Mouse (Mus musculus): ENCODE results near the gene Dhrs4. TPM values are rescaled to one million over a fixed set of nuclear protein-coding genes. Genes with fewer than 3 reads are reported as not detected.

Gene Dhrs4
- polyA plus RNA-seq, 1 experiment from 2014 or later, result 92.1 TPM

DNA sequence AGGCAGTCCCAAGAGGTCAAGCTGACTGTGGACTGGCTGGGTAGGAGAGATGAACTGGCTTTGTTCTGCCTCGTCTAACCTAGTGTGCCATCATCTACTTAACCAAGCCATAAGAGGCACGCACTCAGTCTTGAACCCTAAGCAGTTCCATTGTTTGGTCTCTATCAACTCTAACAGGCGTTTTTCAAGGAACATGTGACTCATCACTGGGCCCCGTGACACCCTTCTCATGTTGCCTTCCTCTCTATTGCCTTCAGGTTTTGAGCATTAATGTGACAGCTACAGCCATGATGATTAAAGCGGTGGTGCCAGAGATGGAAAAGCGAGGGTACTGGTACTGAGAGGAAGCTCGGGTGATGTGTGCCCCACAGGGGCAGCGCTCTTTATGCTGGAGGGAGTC lies 8.3 kb downstream of the Dhrs4 start:
- ATAC-seq (ENCODE audit: insufficient number of reproducible peaks, insufficient read depth, low FRiP score, low TSS enrichment), result no peak
- H3K9me3 ChIP-seq, result no peaks in the 10 kb centered on the region
- H3K27me3 ChIP-seq, result no peaks in the 10 kb centered on the region
- H3K4me3 ChIP-seq, result no peak overlapping the region
- H3K36me3 ChIP-seq, result peaks cover 22% of the 10 kb centered on the region; the same call in 1 of the 2 replicates
- no peak overlapping the region for H3K4me2 ChIP-seq (replicated peaks)
- H3K9ac ChIP-seq, result no peak overlapping the region
- no peak overlapping the region for H3K27ac ChIP-seq
- 86% methylated on average over 8 of the region's 8 CpGs for WGBS
- H3K4me1 ChIP-seq, result peaks cover 12% of the 10 kb centered on the region

DNA sequence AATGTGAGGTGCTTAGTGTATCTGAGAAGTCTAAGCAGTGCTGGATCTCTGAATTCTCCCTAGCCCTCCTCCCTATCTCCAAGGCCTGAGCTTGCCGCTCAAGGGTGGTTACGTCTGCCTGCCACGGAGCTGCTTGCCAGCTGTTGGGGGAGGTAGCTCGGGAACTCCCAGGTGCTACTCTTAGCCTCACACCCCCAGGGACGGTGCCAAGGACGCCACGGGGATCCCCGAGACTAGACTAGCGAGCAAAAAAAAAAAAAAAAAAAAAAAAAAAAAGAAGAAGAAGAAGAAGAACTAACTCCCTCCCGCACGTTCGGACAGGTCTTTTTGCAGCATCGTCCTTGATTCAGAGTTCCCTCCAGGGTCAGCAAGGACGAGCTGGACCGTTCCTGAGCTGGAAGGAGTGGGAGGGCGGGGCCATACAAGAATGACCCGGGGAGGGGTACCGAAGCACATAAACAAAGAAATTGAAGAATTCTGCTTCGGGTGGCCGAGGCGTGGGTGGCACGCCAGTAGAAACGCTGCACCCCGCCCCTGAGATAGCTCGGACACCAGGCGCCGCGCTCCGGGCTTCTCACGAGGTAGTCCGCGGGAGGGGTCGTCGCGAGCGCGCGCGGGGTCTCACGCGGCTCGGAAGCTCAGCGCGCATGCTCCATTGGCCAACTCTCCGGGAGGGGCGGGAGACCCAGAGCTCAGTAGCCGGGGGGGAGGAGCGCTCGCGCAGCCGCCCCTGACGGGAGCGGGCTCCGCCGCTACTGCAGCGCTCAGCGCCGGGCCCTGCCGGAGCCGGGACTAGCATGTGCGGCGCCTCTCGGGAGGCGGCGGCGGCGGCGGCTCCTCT lies 12.0 kb downstream of the Dhrs4 start, which contains the start of gene Carmil3:
TSS of gene Carmil3 (plus strand) at position 291 of the 841 bp plus-strand sequence.
- Histone ChIP-seq H3K4me2 (replicated peaks) (peak within 1 kb of the TSS; percentile 84), H3K36me3 (peaks cover 19% of the 10 kb centered on the region; the same call in 1 of the 2 replicates), H3K9ac (peak within 1 kb of the TSS; percentile 65), H3K4me1 (peaks cover 13% of the 10 kb centered on the region), H3K9me3 (no peaks in the 10 kb centered on the region), H3K4me3 (peak within 1 kb of the TSS; percentile 59), H3K27ac (peak within 1 kb of the TSS; percentile 76), H3K27me3 (no peaks in the 10 kb centered on the region)
- under 1% methylated on average over 62 of the region's 68 CpGs for WGBS
- peak; percentile 70 for ATAC-seq (ENCODE audit: insufficient number of reproducible peaks, insufficient read depth, low FRiP score, low TSS enrichment)

DNA sequence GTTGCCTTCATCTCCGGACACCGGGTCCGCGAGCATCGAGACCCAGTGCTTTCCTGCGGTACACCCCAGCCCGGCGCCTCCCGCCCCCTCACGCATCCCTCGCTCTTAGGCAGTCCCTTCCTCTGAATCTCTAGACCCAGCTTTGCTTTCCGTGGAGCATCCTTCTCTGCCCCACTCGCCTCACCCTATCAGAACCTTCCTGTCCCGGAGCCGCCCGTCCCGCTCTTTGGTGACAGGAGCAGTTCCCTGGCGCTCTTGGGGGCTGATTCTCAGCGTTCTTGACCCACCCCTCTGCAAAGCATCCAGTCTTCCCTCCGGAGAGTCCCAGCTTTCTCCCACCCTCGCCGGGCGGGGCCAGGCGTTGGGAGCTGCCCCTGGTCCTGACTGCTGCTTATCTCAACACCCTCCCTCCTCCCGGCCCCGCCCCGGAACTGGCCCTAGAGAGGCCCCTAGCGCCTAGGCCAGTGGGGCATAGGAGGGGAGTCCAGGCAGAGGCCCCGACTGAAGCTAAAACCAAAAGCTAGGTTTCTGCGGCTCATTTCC lies 12.8 kb downstream of the Dhrs4 start:
- Histone ChIP-seq H3K27ac (peak overlapping the region; percentile 76), H3K4me1 (peaks cover 13% of the 10 kb centered on the region), H3K9me3 (no peaks in the 10 kb centered on the region), H3K4me2 (replicated peaks) (peak overlapping the region; percentile 84), H3K27me3 (no peaks in the 10 kb centered on the region), H3K36me3 (peaks cover 21% of the 10 kb centered on the region; the same call in 1 of the 2 replicates), H3K9ac (peak overlapping the region; percentile 65), H3K4me3 (peak overlapping the region; percentile 59)
- under 1% methylated on average over 29 of the region's 30 CpGs for WGBS
- ATAC-seq (ENCODE audit: insufficient number of reproducible peaks, insufficient read depth, low FRiP score, low TSS enrichment), result peak; percentile 49

DNA sequence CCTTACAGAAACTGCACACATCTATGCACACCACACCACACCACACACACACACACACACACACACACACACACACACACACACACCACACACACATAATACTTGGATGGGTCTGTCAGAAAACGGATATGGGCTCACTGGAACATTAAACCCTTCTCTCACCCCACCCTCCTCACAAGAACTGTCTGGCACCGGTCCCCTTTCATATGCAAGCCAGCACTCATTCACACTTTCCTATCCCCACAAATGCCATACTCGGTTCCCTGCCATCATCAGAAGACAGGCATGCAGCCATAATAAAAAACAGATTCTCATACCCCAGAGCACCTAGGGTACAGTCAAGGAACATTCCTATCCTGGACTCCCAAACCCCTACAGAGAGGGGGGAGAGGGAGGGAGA lies 13.5 kb downstream of the Dhrs4 start:
- Histone ChIP-seq H3K4me2 (replicated peaks) (peak overlapping the region; percentile 84), H3K9ac (no peak overlapping the region), H3K36me3 (peaks cover 16% of the 10 kb centered on the region; the same call in 1 of the 2 replicates), H3K27ac (peak overlapping the region; percentile 76; the same call in 1 of the 2 replicates), H3K4me1 (peaks cover 13% of the 10 kb centered on the region), H3K27me3 (no peaks in the 10 kb centered on the region), H3K9me3 (no peaks in the 10 kb centered on the region), H3K4me3 (0 out of 2 replicates have a peak overlapping the region, but pooled peaks have one; percentile 59)
- ATAC-seq (ENCODE audit: insufficient number of reproducible peaks, insufficient read depth, low FRiP score, low TSS enrichment), result no peak
- 31% methylated on average over 3 of the region's 3 CpGs for WGBS

DNA sequence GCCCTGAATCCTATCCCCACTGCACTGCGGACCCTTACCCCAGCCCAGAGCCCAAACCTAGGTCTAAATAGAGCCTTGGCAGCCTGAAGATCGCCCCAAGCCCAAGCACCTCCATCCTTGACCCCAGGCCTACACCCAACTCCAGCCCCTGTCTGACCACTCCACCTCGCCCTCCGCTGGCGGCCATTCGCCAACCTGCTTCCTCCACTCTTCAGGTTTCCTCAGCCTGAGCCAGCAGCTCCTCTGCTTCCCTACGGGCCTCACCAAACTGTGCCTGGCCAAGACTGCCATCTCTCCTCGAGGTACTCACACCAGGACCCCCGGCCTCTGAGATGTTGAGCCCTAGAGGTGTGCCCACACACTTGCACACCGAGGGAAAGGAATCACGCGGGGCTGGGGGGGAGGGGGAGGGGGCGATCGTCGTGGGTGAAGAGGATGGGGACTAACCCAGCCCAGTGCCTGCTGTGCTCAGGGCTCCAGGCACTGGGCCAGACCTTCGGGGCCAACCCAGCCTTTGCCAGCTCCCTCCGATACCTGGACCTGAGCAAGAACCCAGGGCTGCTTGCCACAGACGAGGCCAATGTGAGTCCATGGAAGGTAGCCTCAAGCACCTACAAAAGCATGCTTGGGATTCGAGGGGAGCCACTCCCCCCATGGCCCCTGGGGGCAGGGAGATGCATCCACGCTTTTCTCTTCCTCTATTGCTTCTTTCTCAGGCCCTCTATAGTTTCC lies 17.1 kb downstream of the Dhrs4 start:
- H3K27ac ChIP-seq, result no peak overlapping the region
- no peaks in the 10 kb centered on the region for H3K9me3 ChIP-seq
- H3K9ac ChIP-seq, result no peak overlapping the region
- 70% methylated on average over 20 of the region's 20 CpGs for WGBS
- no peaks in the 10 kb centered on the region for H3K27me3 ChIP-seq
- H3K4me3 ChIP-seq, result no peak overlapping the region
- H3K4me1 ChIP-seq, result peaks cover 6% of the 10 kb centered on the region
- no peak for ATAC-seq (ENCODE audit: insufficient number of reproducible peaks, insufficient read depth, low FRiP score, low TSS enrichment)
- H3K36me3 ChIP-seq, result peaks cover 14% of the 10 kb centered on the region; the same call in 1 of the 2 replicates
- H3K4me2 ChIP-seq (replicated peaks), result no peak overlapping the region

DNA sequence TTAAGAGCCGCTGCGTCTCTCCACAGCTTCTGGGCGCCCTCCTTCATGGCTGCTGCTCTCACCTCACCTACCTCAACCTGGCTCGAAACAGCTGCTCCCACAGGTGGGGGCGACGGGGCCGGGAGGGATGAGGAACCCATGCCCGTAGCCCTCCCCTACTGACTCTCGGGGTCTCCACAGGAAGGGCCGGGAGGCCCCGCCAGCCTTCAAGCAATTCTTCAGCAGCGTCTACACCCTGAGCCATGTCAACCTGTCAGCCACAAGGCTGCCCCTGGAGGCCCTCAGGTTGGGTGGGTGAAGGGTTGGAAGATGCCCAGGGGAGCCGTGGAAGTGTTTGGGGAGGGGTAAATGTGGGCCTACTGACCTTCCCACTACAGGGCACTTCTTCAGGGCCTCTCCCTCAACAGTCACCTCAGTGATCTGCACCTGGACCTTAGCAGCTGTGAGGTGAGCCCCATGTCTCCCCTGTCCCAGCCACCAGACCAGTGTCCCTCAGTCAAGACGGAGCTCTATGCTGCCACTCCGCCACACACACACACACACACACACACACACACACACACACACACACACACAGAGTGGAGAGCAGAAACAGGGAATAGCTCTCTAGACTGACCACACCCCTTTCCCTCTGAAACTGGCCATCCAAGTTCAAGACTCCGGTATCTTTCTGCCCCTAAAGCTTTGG lies 18.3 kb downstream of the Dhrs4 start:
- no peak overlapping the region for H3K27ac ChIP-seq
- H3K9ac ChIP-seq, result no peak overlapping the region
- H3K4me3 ChIP-seq, result no peak overlapping the region
- no peak overlapping the region for H3K4me2 ChIP-seq (replicated peaks)
- ATAC-seq (ENCODE audit: insufficient number of reproducible peaks, insufficient read depth, low FRiP score, low TSS enrichment), result no peak
- no peaks in the 10 kb centered on the region for H3K27me3 ChIP-seq
- H3K4me1 ChIP-seq, result peaks cover under 1% of the 10 kb centered on the region; the same call in 1 of the 2 replicates
- WGBS, result 76% methylated on average over 15 of the region's 16 CpGs
- no peaks in the 10 kb centered on the region for H3K9me3 ChIP-seq
- H3K36me3 ChIP-seq, result peaks cover 20% of the 10 kb centered on the region; the same call in 1 of the 2 replicates

DNA sequence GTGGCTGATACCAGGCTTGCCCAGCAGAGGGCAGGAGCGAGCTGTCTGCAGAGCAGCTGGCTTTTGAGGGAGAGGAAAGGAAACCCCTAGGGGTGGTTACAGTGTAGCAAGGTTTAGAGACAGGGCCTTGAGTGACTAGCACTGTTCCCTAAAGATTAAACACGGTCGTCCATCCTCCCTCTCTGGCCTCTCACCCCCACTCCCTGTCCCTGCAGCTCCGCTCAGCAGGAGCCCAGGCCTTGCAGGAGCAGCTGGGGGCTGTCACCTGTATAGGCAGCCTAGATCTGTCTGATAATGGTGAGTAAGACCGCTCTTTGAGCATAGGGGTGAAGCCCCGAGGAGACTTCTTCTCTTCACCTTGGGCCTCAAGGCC lies 18.9 kb downstream of the Dhrs4 start:
- 27% methylated on average over 6 of the region's 6 CpGs for WGBS
- no peak overlapping the region for H3K9ac ChIP-seq
- no peak for ATAC-seq (ENCODE audit: insufficient number of reproducible peaks, insufficient read depth, low FRiP score, low TSS enrichment)
- no peak overlapping the region for H3K27ac ChIP-seq
- H3K4me1 ChIP-seq, result no peaks in the 10 kb centered on the region
- H3K27me3 ChIP-seq, result no peaks in the 10 kb centered on the region
- H3K9me3 ChIP-seq, result no peaks in the 10 kb centered on the region
- no peak overlapping the region for H3K4me2 ChIP-seq (replicated peaks)
- H3K36me3 ChIP-seq, result peaks cover 20% of the 10 kb centered on the region; the same call in 1 of the 2 replicates
- no peak overlapping the region for H3K4me3 ChIP-seq

DNA sequence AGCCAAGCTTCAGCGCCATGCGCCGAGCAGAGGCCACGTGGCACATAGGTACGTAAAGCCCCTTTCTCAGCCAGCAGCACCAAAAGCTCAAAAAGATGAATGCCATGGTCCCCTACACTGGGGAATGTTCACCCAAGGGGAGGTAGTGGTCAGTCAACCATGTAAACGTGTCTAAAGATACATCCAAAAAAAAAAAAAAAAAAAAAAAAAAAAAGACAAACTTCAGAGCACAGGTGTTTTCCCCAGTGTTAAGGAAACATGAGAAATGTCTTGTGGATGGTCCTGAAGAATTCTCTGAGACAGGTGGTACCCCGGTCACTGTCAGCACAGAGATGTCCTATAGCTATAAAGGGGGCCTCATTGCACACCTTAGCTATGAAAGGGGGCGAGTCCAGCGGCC lies 27.1 kb downstream of the Dhrs4 start:
- peaks cover 4% of the 10 kb centered on the region; the same call in 1 of the 2 replicates for H3K4me1 ChIP-seq
- H3K27me3 ChIP-seq, result peaks cover 6% of the 10 kb centered on the region; the same call in 1 of the 2 replicates
- H3K4me3 ChIP-seq, result no peak overlapping the region
- WGBS, result 86% methylated on average over 9 of the region's 9 CpGs
- H3K9ac ChIP-seq, result no peak overlapping the region
- no peaks in the 10 kb centered on the region for H3K9me3 ChIP-seq
- H3K27ac ChIP-seq, result no peak overlapping the region
- peaks cover 6% of the 10 kb centered on the region; the same call in 1 of the 2 replicates for H3K36me3 ChIP-seq
- no peak for ATAC-seq (ENCODE audit: insufficient number of reproducible peaks, insufficient read depth, low FRiP score, low TSS enrichment)
- H3K4me2 ChIP-seq (replicated peaks), result no peak overlapping the region

DNA sequence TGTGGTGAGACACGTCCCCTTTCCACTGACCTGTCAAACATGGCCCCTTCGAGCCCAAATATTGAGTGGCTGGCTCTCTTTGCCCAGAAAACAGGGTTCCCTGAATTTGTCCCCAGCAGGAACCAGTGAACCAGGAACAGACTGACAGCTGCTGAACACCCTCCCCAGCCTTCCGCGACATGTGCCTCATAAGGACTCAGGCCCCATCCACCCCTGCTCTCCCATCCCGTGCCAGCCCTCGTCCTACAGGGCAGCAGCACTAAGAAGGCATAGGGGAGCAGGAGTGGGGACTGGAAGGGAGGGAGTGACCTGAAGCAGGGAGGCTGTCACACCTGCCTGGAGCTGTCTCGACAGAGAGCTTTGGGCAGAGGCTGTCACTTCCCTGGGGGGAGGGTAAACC lies 29.2 kb downstream of the Dhrs4 start:
- Histone ChIP-seq H3K9ac (no peak overlapping the region), H3K27ac (no peak overlapping the region), H3K4me2 (replicated peaks) (no peak overlapping the region), H3K4me3 (no peak overlapping the region), H3K36me3 (no peaks in the 10 kb centered on the region), H3K4me1 (peaks cover 4% of the 10 kb centered on the region; the same call in 1 of the 2 replicates), H3K9me3 (no peaks in the 10 kb centered on the region), H3K27me3 (peaks cover 20% of the 10 kb centered on the region)
- 50% methylated on average over 7 of the region's 7 CpGs for whole genome bisulfite sequencing
- ATAC-seq (ENCODE audit: insufficient number of reproducible peaks, insufficient read depth, low FRiP score, low TSS enrichment), result no peak

DNA sequence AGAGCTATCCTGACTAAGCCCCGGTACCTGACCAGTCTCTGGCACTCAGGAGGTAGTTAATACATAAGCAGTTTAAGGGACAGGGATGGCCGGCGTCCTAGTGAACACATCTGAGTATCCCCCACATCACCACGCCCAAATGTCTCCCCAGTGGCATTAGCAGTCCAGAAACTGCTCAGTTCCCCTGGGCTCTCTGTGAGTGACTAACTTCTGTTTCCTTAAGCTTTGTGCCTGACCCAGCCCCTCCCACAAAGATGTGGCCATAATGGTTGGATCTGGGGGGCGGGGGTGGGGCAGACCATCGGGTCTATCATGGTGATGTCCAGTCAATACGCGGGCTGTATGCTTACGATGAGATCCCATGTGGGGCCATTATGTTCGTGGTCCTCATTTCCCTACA lies 31.0 kb downstream of the Dhrs4 start:
- Histone ChIP-seq H3K4me1 (peaks cover 4% of the 10 kb centered on the region; the same call in 1 of the 2 replicates), H3K4me2 (replicated peaks) (no peak overlapping the region), H3K9me3 (no peaks in the 10 kb centered on the region), H3K27ac (no peak overlapping the region), H3K4me3 (no peak overlapping the region), H3K9ac (no peak overlapping the region), H3K27me3 (peaks cover 20% of the 10 kb centered on the region), H3K36me3 (no peaks in the 10 kb centered on the region)
- whole genome bisulfite sequencing, result 86% methylated on average over 10 of the region's 10 CpGs
- ATAC-seq (ENCODE audit: insufficient number of reproducible peaks, insufficient read depth, low FRiP score, low TSS enrichment), result no peak

DNA sequence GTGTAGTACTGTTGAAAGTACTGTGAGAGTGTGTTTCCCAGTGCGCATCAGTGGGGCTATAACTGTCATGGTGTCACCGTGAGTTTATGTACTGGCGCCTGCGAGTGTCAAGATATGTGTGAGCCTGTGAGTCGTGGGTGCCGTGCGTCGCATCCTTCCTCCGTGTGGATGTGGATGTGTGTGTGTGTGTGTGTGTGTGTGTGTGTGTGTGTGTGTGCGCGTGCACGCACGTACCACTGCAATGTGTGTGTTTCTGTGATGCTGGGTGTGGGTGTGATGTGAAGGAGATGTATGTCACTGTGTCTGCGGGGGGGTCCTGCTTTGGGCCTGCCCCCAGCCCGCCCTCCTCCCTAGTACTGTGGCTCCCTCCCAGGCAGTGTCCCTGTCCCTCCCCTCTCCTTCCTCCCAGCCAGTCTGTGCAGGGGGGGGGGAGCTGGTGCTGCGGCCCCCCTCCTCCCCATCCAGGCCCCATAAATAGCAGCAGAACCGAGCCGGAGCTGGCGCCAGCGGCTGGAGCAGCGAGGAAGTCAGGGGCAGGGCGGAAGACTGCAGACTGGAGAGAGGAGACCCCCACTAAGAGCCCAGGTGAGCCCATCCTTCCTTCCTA lies 31.7 kb downstream of the Dhrs4 start, which contains the start of gene Cpne6:
TSS of gene Cpne6 (plus strand) at position 321 of the 607 bp plus-strand sequence.
- Histone ChIP-seq H3K4me3 (no peak within 1 kb of the TSS), H3K4me1 (peaks cover 4% of the 10 kb centered on the region; the same call in 1 of the 2 replicates), H3K9ac (no peak within 1 kb of the TSS), H3K9me3 (no peaks in the 10 kb centered on the region), H3K4me2 (replicated peaks) (no peak within 1 kb of the TSS), H3K27me3 (peaks cover 20% of the 10 kb centered on the region), H3K36me3 (no peaks in the 10 kb centered on the region), H3K27ac (no peak within 1 kb of the TSS)
- no peak; the same call in 1 of the 2 replicates for ATAC-seq (ENCODE audit: insufficient number of reproducible peaks, insufficient read depth, low FRiP score, low TSS enrichment)
- 70% methylated on average over 22 of the region's 22 CpGs for WGBS
